Mouse (Mus musculus) embryonic facial prominence, embryonic 10.5 days (tissue): ENCODE data around the gene Edf1. TPM values are rescaled to one million over a fixed set of nuclear protein-coding genes. Genes with fewer than 3 reads are reported as not detected.

Experiments used
- DNase-seq: peaks from one replicate; pipeline ENCODE4 v3.0.0-alpha.2; 2017; ENCODE audit warnings: low spot score
- H3K27ac ChIP-seq: fragments of 300-500 bp; sonication (generic); replicated peaks from 2 replicates; pipeline ENCODE4 v1.5.1; 2016; ENCODE audit warnings: mild to moderate bottlenecking
- H3K27me3 ChIP-seq: fragments of 300-500 bp; sonication (generic); replicated peaks from 2 replicates; pipeline ENCODE4 v1.6.1; 2016; ENCODE audit warnings: low read depth, mild to moderate bottlenecking; ENCODE audit not compliant: poor library complexity, severe bottlenecking
- H3K36me3 ChIP-seq: fragments of 300-500 bp; sonication (generic); replicated peaks from 2 replicates; pipeline ENCODE4 v1.6.1; 2016; ENCODE audit warnings: mild to moderate bottlenecking, moderate library complexity
- H3K4me1 ChIP-seq: fragments of 300-500 bp; sonication (generic); 2 replicates; pipeline ENCODE4 v1.6.1; 2016
- H3K4me3 ChIP-seq: fragments of 300-500 bp; sonication (generic); 2 replicates; pipeline ENCODE4 v1.5.1; 2016; ENCODE audit warnings: mild to moderate bottlenecking, moderate library complexity
- H3K9me3 ChIP-seq: fragments of 300-500 bp; sonication (generic); 2 replicates; pipeline ENCODE4 v1.6.1; 2016; ENCODE audit warnings: mild to moderate bottlenecking
- WGBS: fragments of 180-500 bp; shearing (Covaris S2); methylation state at CpG from one replicate; pipeline ENCODE4 v1.1.7; 2016; 5-methylcytosine and 5-hydroxymethylcytosine counted together
- polyA plus RNA-seq: library from polyadenylated mRNA; unstranded; fragments of >200 nt; fragmentation: Nextera tagmentation; extraction: Ambion mirVana; gene quantifications from 2 replicates; pipeline ENCODE4 v1.2.1, GENCODE M21; 2016

Gene Edf1
- polyA plus RNA-seq, 1 experiment from 2014 or later = 316 TPM

DNA sequence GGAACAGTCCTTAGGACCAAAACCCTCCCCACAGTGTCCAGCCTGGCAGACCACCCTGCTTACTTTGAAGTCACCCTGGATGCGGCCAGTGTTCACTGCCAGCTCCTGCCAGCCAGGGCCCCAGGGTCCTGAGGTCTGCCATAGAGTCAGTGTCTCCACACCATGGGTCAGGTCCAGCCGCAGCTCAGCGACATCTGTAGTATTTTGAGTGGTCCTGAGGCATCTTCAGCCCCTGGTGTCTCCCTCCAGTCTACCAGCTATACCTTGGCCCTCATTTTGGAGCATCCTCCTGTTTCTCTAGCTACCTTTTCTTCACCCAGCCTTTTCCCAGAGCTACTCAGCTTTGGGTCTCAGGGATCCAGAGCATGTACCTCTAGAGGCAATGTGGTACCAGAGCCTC is 11.7 kb downstream of the Edf1 start:
- Histone ChIP-seq H3K4me1 (peaks cover 15% of the 10 kb centered on the region), H3K27me3 (no peaks in the 10 kb centered on the region), H3K9me3 (no peaks in the 10 kb centered on the region), H3K4me3 (no peak overlapping the region), H3K27ac (no peak overlapping the region), H3K36me3 (peaks cover 90% of the 10 kb centered on the region)
- 85% methylated on average over 3 of the region's 3 CpGs for WGBS
- no peak for DNase-seq

- Histone ChIP-seq H3K4me3 (no peak overlapping the region), H3K27ac (no peak overlapping the region), H3K9me3 (no peaks in the 10 kb centered on the region), H3K36me3 (peaks cover 71% of the 10 kb centered on the region), H3K4me1 (peaks cover 28% of the 10 kb centered on the region), H3K27me3 (peaks cover 10% of the 10 kb centered on the region)
- no peak for DNase-seq
- WGBS = 87% methylated on average over 4 of the region's 4 CpGs
These were observed 13.6 kb downstream of the Edf1 start for GRCm38 (mm10) chr2:25571221-25571620.

GRCm38 (mm10) chr2:25573068-25573467 is 15.4 kb downstream of the Edf1 start:
- peaks cover 52% of the 10 kb centered on the region for H3K36me3 ChIP-seq
- H3K27me3 ChIP-seq = peaks cover 28% of the 10 kb centered on the region
- H3K4me1 ChIP-seq = peaks cover 45% of the 10 kb centered on the region
- 97% methylated on average over 2 of the region's 2 CpGs for WGBS
- peak overlapping the region; percentile 71 for H3K4me3 ChIP-seq
- DNase-seq = no peak
- no peak overlapping the region for H3K27ac ChIP-seq
- H3K9me3 ChIP-seq = no peaks in the 10 kb centered on the region

DNA sequence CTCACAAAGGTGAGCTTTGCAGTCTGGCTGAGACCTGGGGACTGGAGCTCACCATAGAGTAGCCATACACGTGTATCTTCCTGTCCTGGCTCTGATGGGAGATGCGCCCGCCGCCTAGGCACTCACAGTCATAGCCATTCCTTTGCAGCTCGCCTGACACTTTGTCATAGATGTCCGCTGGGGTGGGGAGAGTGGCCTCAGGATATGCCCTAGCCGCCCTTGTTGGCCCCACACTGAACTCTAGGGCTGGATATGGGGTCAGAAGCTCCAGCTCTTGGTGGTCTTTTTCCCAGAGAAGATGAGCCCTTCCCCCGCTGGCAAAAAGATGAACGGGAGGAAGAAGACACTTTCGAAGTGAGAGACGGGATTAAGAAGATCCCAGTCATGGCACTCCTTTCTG is 16.5 kb downstream of the Edf1 start:
- 20% methylated on average over 11 of the region's 11 CpGs for WGBS
- H3K4me3 ChIP-seq = peak overlapping the region; percentile 71
- H3K27me3 ChIP-seq = peaks cover 39% of the 10 kb centered on the region
- peaks cover 56% of the 10 kb centered on the region for H3K4me1 ChIP-seq
- DNase-seq = no peak
- H3K36me3 ChIP-seq = peaks cover 42% of the 10 kb centered on the region
- H3K27ac ChIP-seq = peak overlapping the region; percentile 92
- H3K9me3 ChIP-seq = no peaks in the 10 kb centered on the region

DNA sequence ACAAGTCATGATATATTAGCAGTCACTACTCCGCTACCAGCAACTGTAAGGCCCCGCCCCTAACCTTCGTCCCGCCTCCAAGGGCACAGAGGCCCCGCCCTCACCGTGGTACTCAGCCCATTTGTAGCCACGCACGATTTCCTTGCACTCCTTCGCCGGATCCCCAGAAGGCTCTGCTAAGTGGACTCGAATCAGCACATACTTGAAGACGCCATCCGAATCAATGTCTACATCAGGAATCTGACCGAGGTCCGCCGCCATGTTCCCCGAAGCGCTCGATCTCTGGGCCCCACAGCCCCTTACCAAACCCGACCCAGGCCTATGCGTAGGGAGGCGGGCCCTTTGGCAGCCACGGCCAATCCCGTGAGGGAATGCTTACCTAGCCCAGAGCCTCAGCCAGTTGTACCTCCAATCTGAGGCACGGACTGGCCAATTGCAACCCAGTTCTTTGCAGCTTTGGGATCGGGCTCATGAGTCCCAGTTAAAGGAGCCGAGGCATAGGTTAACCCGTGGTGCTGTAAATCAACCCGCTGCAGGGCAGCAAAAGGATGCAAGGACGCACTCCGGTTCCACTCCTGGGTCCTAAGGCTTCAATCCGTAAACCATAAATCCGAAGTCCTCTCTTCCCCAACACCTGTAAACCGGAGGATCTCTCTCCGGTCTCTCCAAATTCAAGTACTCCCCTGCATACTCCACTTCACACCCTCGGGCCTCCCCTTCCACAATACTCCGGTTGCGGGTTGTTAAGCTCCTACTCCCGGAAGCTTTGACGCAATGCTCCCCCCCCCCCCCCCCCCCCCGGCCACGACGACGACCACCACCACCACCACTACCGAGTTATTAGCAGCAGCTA is 17.2 kb downstream of the Edf1 start, which contains the start of the genes Mamdc4 and Phpt1:
TSS of gene Mamdc4 (minus strand) at position 267 of the 853 bp plus-strand sequence.
TSS of gene Phpt1 (minus strand) at position 646 of the 853 bp plus-strand sequence.
- Histone ChIP-seq H3K27me3 (peaks cover 46% of the 10 kb centered on the region), H3K4me3 (peak within 1 kb of the TSS; percentile 71), H3K36me3 (peaks cover 35% of the 10 kb centered on the region), H3K9me3 (no peaks in the 10 kb centered on the region), H3K4me1 (peaks cover 63% of the 10 kb centered on the region), H3K27ac (peak within 1 kb of the TSS; percentile 92)
- WGBS = under 1% methylated on average over 45 of the region's 45 CpGs
- peak; percentile 97 for DNase-seq

DNA sequence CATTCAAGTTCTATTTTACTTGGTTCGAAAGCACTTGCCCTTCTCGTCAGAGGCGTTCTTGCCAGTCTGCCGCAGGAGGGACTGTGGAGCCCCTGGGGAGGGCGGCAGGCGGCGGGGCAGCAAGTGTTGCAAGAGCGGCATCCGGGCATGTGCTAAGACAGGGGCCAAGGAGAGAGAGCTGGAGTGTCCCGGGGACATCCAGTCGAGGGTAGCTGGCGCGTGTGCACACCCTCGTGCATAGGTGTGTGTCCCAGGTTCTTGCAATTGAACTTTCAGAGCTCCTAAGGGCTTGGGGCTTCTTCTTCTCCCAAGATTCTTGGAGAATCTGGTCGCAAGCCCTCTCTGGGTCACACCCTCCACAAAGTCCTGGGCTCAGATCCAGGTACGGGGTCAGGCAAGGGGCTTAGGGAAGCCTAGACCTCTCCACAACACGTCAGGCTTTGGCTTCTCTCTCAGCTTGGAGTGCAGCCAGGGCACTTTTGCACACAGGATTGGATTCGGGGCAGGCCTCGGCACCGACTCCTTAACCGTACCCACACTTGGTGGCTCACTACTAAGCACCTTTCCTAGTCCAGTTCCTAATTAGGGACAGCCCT is 17.9 kb downstream of the Edf1 start:
- 16% methylated on average over 21 of the region's 21 CpGs for WGBS
- peaks cover 65% of the 10 kb centered on the region for H3K4me1 ChIP-seq
- H3K27ac ChIP-seq = peak overlapping the region; percentile 92
- DNase-seq = peak; percentile 68
- H3K36me3 ChIP-seq = peaks cover 28% of the 10 kb centered on the region
- H3K27me3 ChIP-seq = peaks cover 53% of the 10 kb centered on the region
- peak overlapping the region; percentile 71 for H3K4me3 ChIP-seq
- no peaks in the 10 kb centered on the region for H3K9me3 ChIP-seq

GRCm38 (mm10) chr2:25576028-25576850 is 18.6 kb downstream of the Edf1 start:
- peak overlapping the region; percentile 71 for H3K4me3 ChIP-seq
- peaks cover 60% of the 10 kb centered on the region for H3K27me3 ChIP-seq
- H3K4me1 ChIP-seq = peaks cover 69% of the 10 kb centered on the region
- DNase-seq = no peak
- H3K36me3 ChIP-seq = peaks cover 21% of the 10 kb centered on the region
- 71% methylated on average over 16 of the region's 16 CpGs for WGBS
- 0 out of 2 replicates have a peak overlapping the region, but pooled peaks have one; percentile 92 for H3K27ac ChIP-seq
- H3K9me3 ChIP-seq = no peaks in the 10 kb centered on the region

- Histone ChIP-seq H3K9me3 (no peaks in the 10 kb centered on the region), H3K27ac (peak overlapping the region; percentile 44; the same call in 1 of the 2 replicates), H3K4me1 (peaks cover 77% of the 10 kb centered on the region), H3K4me3 (peak overlapping the region; percentile 51), H3K27me3 (peaks cover 62% of the 10 kb centered on the region), H3K36me3 (peaks cover 12% of the 10 kb centered on the region)
- 12% methylated on average over 92 of the region's 92 CpGs for WGBS
- DNase-seq = no peak
These were observed 19.6 kb downstream of the Edf1 start for GRCm38 (mm10) chr2:25576965-25577891.

DNA sequence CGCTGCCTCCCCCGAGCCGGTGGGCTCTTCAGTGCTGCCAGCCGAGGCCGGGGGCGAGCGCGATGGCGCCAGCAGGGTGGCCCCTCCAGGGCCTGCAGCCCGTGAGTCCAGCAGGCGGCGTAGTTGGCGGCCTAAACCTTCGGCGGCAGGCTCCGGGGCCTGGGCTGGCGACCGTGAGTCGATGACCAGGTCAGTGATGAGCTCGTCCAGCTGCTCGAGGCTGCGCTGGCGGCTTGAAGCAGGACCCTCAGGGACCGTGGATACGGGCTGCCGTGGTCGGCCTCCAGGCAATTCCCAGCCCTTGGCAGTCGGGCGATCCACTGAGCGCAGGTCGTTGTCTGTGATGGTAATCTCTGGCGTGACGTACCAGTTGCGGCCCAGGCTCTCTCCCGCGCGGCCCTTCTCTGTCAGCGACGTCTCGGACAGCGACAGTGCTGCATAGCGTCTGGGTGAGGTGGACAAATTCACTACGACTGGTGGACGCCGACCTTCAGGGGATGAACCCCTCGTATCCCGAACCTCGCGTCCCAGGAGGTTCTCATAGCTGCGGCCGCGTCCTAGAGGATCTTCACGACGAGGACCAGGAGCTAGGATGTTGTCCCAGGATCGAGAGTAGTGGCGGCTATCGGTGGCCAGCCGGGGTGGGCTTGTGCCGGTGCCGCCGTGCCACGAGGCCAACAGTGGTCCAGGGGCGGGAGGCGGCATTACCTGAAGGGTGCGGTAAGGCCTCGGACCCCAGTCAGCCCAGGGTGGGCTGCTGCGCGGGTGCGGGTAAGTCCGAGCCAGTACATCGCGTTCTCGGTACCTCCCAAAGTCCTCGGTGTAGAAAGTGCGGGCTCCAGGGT is 20.5 kb downstream of the Edf1 start:
- peak overlapping the region; percentile 44 for H3K27ac ChIP-seq
- peaks cover 82% of the 10 kb centered on the region for H3K4me1 ChIP-seq

GRCm38 (mm10) chr2:25578796-25579736 is 21.4 kb downstream of the Edf1 start:
- peaks cover 62% of the 10 kb centered on the region for H3K27me3 ChIP-seq
- peak; percentile 50 for DNase-seq

More for the DNA sequence above, 20.5 kb downstream of the Edf1 start:
- peak; percentile 70 for DNase-seq
- H3K36me3 ChIP-seq = peaks cover 8% of the 10 kb centered on the region
- peak overlapping the region; percentile 51 for H3K4me3 ChIP-seq
- H3K9me3 ChIP-seq = no peaks in the 10 kb centered on the region
- H3K27me3 ChIP-seq = peaks cover 62% of the 10 kb centered on the region
- WGBS = 5% methylated on average over 75 of the region's 75 CpGs

More at GRCm38 (mm10) chr2:25578796-25579736, 21.4 kb downstream of the Edf1 start:
- 4% methylated on average over 77 of the region's 77 CpGs for WGBS
- Histone ChIP-seq H3K4me3 (peak overlapping the region; percentile 51), H3K36me3 (peaks cover 14% of the 10 kb centered on the region), H3K4me1 (peaks cover 74% of the 10 kb centered on the region), H3K9me3 (no peaks in the 10 kb centered on the region), H3K27ac (no peak overlapping the region; the same call in 1 of the 2 replicates)
